Mouse (Mus musculus): ENCODE data around the gene Glo1. TPM values are rescaled to one million over a fixed set of nuclear protein-coding genes. Genes with fewer than 3 reads are reported as not detected.
A peak's percentile ranks its signal among the peaks of the same experiment; 100 is the strongest.
"Not testable (repeated sequence)": the region's sequence is repeated elsewhere in the genome, so short reads cannot be mapped to it uniquely, and the experiment has no call there.

Gene Glo1
- polyA plus RNA-seq, 1 experiment from 2014 or later, result 241 TPM

- Histone ChIP-seq H3K9me3 (no peaks in the 10 kb centered on the region), H3K4me1 (replicated peaks) (peaks cover 4% of the 10 kb centered on the region; the same call in 1 of the 2 replicates), H3K27ac (no peak overlapping the region), H3K36me3 (no peaks in the 10 kb centered on the region), H3K27me3 (replicated peaks) (no peaks in the 10 kb centered on the region), H3K9ac (no peak overlapping the region), H3K4me2 (replicated peaks) (no peak overlapping the region), H3K4me3 (replicated peaks) (no peak overlapping the region)
- ATAC-seq, result no peak
- WGBS, result 60% methylated on average over 2 of the region's 2 CpGs
These were observed 12.3 kb upstream of the Glo1 start for GRCm38 (mm10) chr17:30638996-30639395.

DNA sequence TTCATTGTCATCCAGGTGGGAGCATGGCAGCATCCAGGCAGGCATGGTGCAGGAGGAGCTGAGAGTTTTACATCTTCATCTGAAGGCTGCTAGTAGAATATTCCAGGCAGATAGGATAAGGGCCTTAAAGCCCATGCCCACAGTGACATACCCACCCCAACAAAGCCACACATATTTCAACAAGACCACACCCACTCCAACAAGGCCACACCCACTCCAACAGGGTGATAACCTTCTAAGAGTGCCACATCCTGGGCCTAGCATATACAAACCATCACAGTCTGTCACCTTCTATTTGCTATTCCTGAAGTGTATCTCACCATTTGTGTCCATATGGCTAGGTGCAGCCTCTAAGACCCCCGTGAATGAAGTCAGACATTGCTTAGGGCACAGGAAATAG lies 11.0 kb upstream of the Glo1 start:
- Histone ChIP-seq H3K9me3 (no peaks in the 10 kb centered on the region), H3K4me2 (replicated peaks) (no peak overlapping the region), H3K4me3 (replicated peaks) (no peak overlapping the region), H3K36me3 (no peaks in the 10 kb centered on the region), H3K4me1 (replicated peaks) (peaks cover 4% of the 10 kb centered on the region; the same call in 1 of the 2 replicates), H3K27ac (no peak overlapping the region), H3K27me3 (replicated peaks) (no peaks in the 10 kb centered on the region), H3K9ac (no peak overlapping the region)
- WGBS, result 39% methylated on average over 1 of the region's 1 CpGs
- no peak for ATAC-seq

DNA sequence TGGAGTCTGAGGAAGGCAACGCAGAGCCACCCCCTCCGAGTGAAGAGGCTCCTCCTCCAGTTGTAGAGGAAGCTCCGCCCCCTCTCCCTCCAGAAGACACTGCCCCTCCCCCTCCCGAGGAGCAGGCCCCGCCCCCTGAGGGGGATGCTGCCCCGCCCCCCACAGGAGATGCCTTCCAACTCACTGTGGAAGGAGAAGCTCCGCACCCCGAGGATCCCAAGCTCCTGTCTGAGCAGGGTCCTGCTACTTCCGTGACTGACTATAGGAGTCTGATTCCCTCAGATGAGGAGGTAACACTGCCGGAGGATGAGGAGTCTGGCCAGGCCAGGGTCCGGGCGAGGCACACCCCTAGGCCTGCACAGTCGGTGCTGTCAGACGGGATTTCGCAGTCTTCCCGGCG lies 8.7 kb upstream of the Glo1 start:
- H3K4me1 ChIP-seq (replicated peaks), result peaks cover 4% of the 10 kb centered on the region; the same call in 1 of the 2 replicates
- H3K4me2 ChIP-seq (replicated peaks), result peak overlapping the region; percentile 44
- H3K36me3 ChIP-seq, result no peaks in the 10 kb centered on the region
- 29% methylated on average over 17 of the region's 17 CpGs for WGBS
- no peaks in the 10 kb centered on the region for H3K27me3 ChIP-seq (replicated peaks)
- 0 out of 2 replicates have a peak overlapping the region, but pooled peaks have one; percentile 3 for H3K4me3 ChIP-seq (replicated peaks)
- no peak for ATAC-seq
- no peak overlapping the region for H3K9ac ChIP-seq
- no peaks in the 10 kb centered on the region for H3K9me3 ChIP-seq
- H3K27ac ChIP-seq, result no peak overlapping the region

GRCm38 (mm10) chr17:30624132-30624531 lies 2.5 kb downstream of the Glo1 start, which contains the start of gene Dnah8:
Dnah8 (plus strand) TSS chr17:30624354.
- no CpG with 5 or more reads among the region's 20 CpGs for WGBS

DNA sequence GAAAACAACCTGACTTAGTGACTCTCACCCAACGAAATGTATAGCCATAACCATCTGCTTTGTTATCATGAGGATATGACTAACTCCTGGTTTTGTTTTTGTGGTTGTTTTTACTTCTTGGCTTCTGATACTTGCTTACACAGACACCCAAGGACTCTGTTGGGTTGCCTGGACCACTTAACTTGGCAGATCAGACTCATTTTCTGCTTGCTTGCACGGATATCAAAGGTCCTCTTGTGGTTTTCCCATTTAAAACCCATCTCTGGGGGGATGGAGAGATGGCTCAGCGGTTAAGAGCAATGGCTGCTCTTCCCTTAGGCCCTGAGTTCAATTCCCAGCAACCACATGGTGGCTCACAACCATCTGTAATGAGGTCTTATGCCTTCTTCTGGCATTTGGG lies 3.5 kb downstream of the Glo1 start:
- Histone ChIP-seq H3K9me3 (no peaks in the 10 kb centered on the region), H3K9ac (no peak overlapping the region), H3K27me3 (replicated peaks) (no peaks in the 10 kb centered on the region), H3K4me1 (replicated peaks) (no peaks in the 10 kb centered on the region), H3K27ac (no peak overlapping the region), H3K36me3 (no peaks in the 10 kb centered on the region), H3K4me3 (replicated peaks) (no peak overlapping the region), H3K4me2 (replicated peaks) (no peak overlapping the region)
- ATAC-seq, result no peak
- WGBS, result 87% methylated on average over 3 of the region's 3 CpGs

More at GRCm38 (mm10) chr17:30624132-30624531, 2.5 kb downstream of the Glo1 start, which contains the start of gene Dnah8:
- H3K27ac ChIP-seq; H3K9ac ChIP-seq; H3K4me1 ChIP-seq (replicated peaks); H3K9me3 ChIP-seq; H3K36me3 ChIP-seq; H3K4me2 ChIP-seq (replicated peaks); H3K27me3 ChIP-seq (replicated peaks); H3K4me3 ChIP-seq (replicated peaks): not testable (repeated sequence)
- peak; percentile 31; the same call in 1 of the 2 replicates for ATAC-seq

GRCm38 (mm10) chr17:30621450-30621849 lies 5.2 kb downstream of the Glo1 start:
- Histone ChIP-seq H3K4me2 (replicated peaks) (no peak overlapping the region), H3K36me3 (no peaks in the 10 kb centered on the region), H3K27me3 (replicated peaks) (no peaks in the 10 kb centered on the region), H3K4me1 (replicated peaks) (no peaks in the 10 kb centered on the region), H3K9me3 (no peaks in the 10 kb centered on the region), H3K9ac (no peak overlapping the region), H3K4me3 (replicated peaks) (no peak overlapping the region), H3K27ac (no peak overlapping the region)
- ATAC-seq, result no peak
- WGBS, result 68% methylated on average over 4 of the region's 4 CpGs

DNA sequence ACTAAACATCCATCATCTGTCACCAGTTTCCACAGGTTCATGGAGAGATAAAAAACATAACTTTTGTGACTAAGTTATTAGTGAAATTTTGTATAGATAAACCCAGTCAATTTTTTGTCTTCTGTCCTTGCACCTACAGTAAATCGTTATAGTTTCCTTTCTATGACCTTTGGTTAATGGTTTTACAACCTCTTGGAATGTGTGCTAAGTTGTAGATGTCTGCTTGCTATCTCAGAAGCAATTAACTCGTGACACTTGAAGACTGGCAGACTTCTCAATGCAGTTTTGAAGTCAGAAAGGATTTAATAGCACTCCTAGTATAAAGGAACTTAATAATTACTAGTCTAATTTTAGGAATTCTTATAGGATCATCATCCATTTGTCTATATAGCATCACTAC lies 6.1 kb downstream of the Glo1 start:
- Histone ChIP-seq H3K27me3 (replicated peaks) (no peaks in the 10 kb centered on the region), H3K4me2 (replicated peaks) (no peak overlapping the region), H3K9me3 (no peaks in the 10 kb centered on the region), H3K9ac (no peak overlapping the region), H3K27ac (no peak overlapping the region), H3K4me3 (replicated peaks) (no peak overlapping the region), H3K4me1 (replicated peaks) (no peaks in the 10 kb centered on the region), H3K36me3 (no peaks in the 10 kb centered on the region)
- WGBS, result 9% methylated on average over 2 of the region's 2 CpGs
- no peak for ATAC-seq

DNA sequence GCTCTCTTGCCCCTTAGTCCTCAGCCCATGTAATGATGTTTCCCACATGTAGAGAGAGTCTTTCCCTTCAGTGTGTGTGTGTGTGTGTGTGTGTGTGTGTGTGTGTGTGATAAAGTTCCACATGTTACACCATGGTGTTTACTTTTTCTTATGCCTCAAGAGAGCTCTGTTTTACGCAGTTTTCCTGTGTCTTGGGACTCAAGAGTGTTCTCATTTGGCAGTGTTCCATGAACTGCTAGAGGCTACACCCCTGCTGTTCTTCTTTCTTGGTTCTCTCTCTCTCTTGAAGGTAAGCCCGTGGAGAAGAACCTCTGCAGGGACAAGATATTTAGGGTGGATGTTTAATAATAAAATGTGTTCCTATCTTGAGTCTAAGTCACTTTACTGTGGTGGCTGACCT lies 7.5 kb downstream of the Glo1 start:
- no peaks in the 10 kb centered on the region for H3K4me1 ChIP-seq (replicated peaks)
- H3K27ac ChIP-seq, result no peak overlapping the region
- H3K9ac ChIP-seq, result no peak overlapping the region
- no peaks in the 10 kb centered on the region for H3K36me3 ChIP-seq
- H3K9me3 ChIP-seq, result no peaks in the 10 kb centered on the region
- no peak for ATAC-seq
- no peaks in the 10 kb centered on the region for H3K27me3 ChIP-seq (replicated peaks)
- WGBS, result 9% methylated on average over 2 of the region's 2 CpGs
- H3K4me3 ChIP-seq (replicated peaks), result no peak overlapping the region
- H3K4me2 ChIP-seq (replicated peaks), result no peak overlapping the region

GRCm38 (mm10) chr17:30618136-30618891 lies 8.4 kb downstream of the Glo1 start:
- Histone ChIP-seq H3K9me3 (no peaks in the 10 kb centered on the region), H3K27me3 (replicated peaks) (no peaks in the 10 kb centered on the region), H3K9ac (no peak overlapping the region), H3K4me2 (replicated peaks) (no peak overlapping the region), H3K36me3 (no peaks in the 10 kb centered on the region), H3K27ac (no peak overlapping the region), H3K4me3 (replicated peaks) (no peak overlapping the region), H3K4me1 (replicated peaks) (no peaks in the 10 kb centered on the region)
- WGBS, result 71% methylated on average over 3 of the region's 3 CpGs
- no peak for ATAC-seq

DNA sequence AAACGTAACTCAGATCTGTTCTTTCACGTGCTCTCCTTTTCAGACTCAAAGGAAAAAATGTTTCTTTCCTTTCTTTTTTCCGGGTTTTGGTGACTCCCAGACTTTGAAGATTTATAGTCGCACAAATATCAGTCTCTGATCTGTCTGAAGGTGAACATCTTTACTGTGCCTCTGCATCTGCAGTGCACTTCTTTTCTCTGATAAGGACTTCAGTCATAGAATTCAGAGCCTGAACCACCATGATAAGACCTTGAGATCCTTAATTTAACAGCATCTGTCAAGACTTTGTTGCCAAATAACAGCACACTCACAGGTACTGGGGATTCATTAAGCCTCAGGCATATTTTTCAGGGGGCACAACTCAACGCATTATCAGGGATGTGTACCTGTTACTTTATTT lies 10.5 kb downstream of the Glo1 start:
- H3K4me1 ChIP-seq (replicated peaks), result peaks cover 4% of the 10 kb centered on the region; the same call in 1 of the 2 replicates
- H3K4me3 ChIP-seq (replicated peaks), result no peak overlapping the region
- WGBS, result 83% methylated on average over 5 of the region's 5 CpGs

DNA sequence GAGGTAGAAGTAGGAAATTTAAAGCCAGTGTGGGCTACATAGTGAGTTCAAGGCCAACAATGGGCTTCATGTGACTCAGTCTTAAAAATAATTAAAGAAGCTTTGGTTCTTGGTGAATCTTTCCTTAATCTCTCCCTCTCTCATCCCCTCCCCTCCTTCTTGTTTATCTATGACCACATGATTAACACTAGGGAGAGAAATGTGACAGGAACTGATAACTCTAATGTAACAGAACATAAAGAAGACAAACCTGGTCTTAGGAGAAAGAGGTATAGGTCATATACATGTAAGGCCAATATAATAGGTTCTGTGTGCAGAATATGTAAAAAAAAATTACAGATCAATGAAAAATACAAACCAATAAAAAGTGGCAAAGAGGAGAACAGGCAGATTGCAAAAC lies 13.3 kb downstream of the Glo1 start:
- no peak overlapping the region for H3K27ac ChIP-seq
- no peak overlapping the region for H3K4me3 ChIP-seq (replicated peaks)
- no peaks in the 10 kb centered on the region for H3K27me3 ChIP-seq (replicated peaks)
- no peak for ATAC-seq
- no peak overlapping the region for H3K4me2 ChIP-seq (replicated peaks)
- H3K4me1 ChIP-seq (replicated peaks), result peaks cover 18% of the 10 kb centered on the region
- H3K9ac ChIP-seq, result no peak overlapping the region
- H3K9me3 ChIP-seq, result no peaks in the 10 kb centered on the region
- no peaks in the 10 kb centered on the region for H3K36me3 ChIP-seq

More for the DNA sequence above, 10.5 kb downstream of the Glo1 start:
- H3K9ac ChIP-seq, result no peak overlapping the region
- no peaks in the 10 kb centered on the region for H3K9me3 ChIP-seq
- ATAC-seq, result no peak
- no peaks in the 10 kb centered on the region for H3K27me3 ChIP-seq (replicated peaks)
- H3K27ac ChIP-seq, result no peak overlapping the region
- H3K36me3 ChIP-seq, result no peaks in the 10 kb centered on the region
- no peak overlapping the region for H3K4me2 ChIP-seq (replicated peaks)

DNA sequence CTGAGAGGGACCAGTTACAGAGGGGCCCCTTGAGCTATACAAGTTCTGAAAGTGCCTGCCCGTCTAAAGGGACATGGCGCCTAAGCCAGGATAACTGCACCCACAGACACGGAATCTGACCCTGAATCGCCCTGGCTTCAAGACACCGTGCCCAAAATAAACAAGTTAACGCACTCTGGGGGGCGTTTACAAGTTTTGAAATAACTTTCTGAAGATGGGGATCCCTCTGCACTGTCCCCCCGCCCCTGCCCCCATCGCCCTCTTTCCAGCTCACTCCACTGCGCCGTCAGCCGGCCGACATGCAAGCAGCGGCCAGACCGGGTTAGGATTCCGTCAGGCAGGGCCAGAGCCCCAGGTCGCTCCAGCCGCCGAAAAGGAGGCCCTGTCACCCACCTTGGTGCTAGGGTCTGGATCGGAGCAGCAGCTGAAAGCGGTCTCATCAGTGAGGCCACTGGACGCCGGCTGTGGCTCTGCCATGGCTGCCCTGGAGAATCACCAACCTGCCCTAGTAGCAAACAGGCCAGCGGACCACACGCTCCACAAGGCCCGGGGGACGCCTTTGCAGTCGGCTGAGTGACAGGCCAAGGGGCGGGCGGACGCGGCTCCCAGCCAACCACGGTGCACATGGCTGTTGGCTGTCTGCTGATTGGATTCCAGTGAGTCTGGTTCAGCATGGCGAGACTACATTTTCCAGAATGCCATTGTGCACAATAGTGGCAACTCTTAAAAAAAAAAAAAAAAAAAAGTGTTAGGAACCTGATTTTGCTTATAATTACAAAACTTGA lies 14.4 kb downstream of the Glo1 start:
- Histone ChIP-seq H3K4me2 (replicated peaks) (peak overlapping the region; percentile 56), H3K9ac (peak overlapping the region; percentile 87), H3K27me3 (replicated peaks) (no peaks in the 10 kb centered on the region), H3K9me3 (no peaks in the 10 kb centered on the region), H3K36me3 (no peaks in the 10 kb centered on the region), H3K4me3 (replicated peaks) (peak overlapping the region; percentile 76), H3K27ac (peak overlapping the region; percentile 85), H3K4me1 (replicated peaks) (peaks cover 28% of the 10 kb centered on the region)
- under 1% methylated on average over 34 of the region's 34 CpGs for WGBS
- peak; percentile 98 for ATAC-seq
